Mouse (Mus musculus): ENCODE measurements around the gene Nhs.

DNA sequence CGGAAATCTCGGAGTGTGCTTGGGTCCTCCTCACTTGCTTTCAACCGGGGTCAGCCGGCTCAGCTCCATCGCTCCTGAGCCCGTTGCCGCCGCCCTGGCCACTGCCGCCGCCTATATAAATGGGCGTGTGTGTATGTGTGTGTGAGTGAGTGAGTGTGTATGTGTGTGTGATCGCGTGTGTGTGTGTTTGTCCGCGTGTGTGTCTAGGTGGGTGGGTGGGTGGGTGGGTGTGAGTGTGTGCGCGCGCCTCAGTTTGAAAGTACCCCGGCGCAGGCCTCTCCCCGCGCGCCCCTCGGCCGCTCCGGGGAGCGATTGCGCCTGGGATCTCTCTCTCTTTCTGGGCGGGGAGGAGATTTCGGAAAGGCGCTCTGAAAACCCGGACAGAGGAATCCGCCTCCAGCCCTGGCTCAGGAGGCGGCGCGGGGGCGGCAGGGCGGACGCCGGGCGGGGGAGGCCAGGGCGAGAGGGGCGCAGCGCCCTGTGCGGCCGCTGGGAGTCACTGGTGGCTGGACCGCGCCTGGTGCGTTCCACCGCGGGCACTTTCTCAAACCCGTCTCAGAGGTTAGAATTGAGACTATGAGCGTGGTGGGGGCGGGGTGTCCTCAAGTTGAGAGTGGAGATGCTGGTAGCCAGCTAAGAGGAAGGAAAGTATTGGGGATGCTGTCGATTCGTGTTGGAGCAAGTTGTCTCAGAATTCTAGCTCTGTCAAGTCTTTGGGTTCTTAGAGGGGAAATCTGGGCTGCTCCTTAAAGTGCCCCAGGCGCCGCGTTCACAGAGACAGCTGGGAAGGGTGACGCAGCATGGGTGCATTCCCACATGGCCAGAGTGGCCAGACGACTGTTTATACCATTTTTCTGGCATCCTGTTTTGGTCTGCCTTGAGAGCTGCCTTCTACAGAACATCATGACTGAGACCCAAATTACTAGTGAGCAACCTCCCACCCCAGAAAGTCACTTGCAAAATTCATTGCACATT, at the start of gene Nhs:
- TF ChIP-seq POLR2A (IDR thresholded peaks at IDR 0.05; ENCODE audit: low read depth, low read length) (no peak), CTCF (IDR thresholded peaks at IDR 0.05; ENCODE audit: extremely low read depth, insufficient read length, insufficient replicate concordance, low read depth, low read length) (no peak)
